Mouse (Mus musculus) liver, adult 2 months (tissue): ENCODE data around the gene Psmb1. TPM values are rescaled to one million over a fixed set of nuclear protein-coding genes. Genes with fewer than 3 reads are reported as not detected.
A peak's percentile ranks its signal among the peaks of the same experiment; 100 is the strongest.

Source experiments
- DNase-seq: peaks from one replicate; pipeline ENCODE4 v3.0.0-alpha.2; 2011; ENCODE audit warnings: low read depth, low spot score; ENCODE audit errors: extremely low read depth
- H3K27ac ChIP-seq: fragments of 200-500 bp; replicated peaks from 2 replicates; pipeline ENCODE4 v1.5.1; 2012; ENCODE audit warnings: low read depth, mild to moderate bottlenecking, control low read depth, inconsistent platforms, low read length; ENCODE audit not compliant: insufficient read depth
- H3K27me3 ChIP-seq: fragments of 200-500 bp; 2 replicates; pipeline ENCODE4 v1.6.1; 2012; ENCODE audit warnings: mild to moderate bottlenecking, moderate library complexity, low read length, inconsistent platforms; ENCODE audit not compliant: control insufficient read depth, insufficient read depth
- H3K36me3 ChIP-seq: fragments of 200-500 bp; 2 replicates; pipeline ENCODE4 v1.6.1; 2012; ENCODE audit warnings: low read length, inconsistent platforms; ENCODE audit not compliant: control insufficient read depth, insufficient read depth
- H3K4me1 ChIP-seq: fragments of 200-500 bp; 2 replicates; pipeline ENCODE4 v1.6.1; 2011; ENCODE audit warnings: low read length; ENCODE audit not compliant: control insufficient read depth, insufficient read depth
- H3K4me3 ChIP-seq: fragments of 200-500 bp; 2 replicates; pipeline ENCODE4 v1.5.1; 2011; ENCODE audit warnings: low read depth, mild to moderate bottlenecking, control low read depth, low read length, moderate library complexity; ENCODE audit not compliant: insufficient read depth
- H3K79me2 ChIP-seq: fragments of 200-500 bp; 2 replicates; pipeline ENCODE4 v1.6.1; 2012; ENCODE audit warnings: inconsistent platforms, mild to moderate bottlenecking, low read length, moderate library complexity; ENCODE audit not compliant: control insufficient read depth, insufficient read depth
- H3K9ac ChIP-seq: fragments of 200-500 bp; 2 replicates; pipeline ENCODE4 v1.6.1; 2012; ENCODE audit warnings: low read depth, mild to moderate bottlenecking, control low read depth, inconsistent platforms, low read length
- CTCF ChIP-seq: fragments of 200-500 bp; IDR thresholded peaks from 2 replicates; pipeline ENCODE4 v1.5.1; 2011; ENCODE audit warnings: low read depth, low read length, control low read depth
- POLR2A ChIP-seq: fragments of 200-500 bp; IDR thresholded peaks from 2 replicates; pipeline ENCODE4 v1.6.1; 2011; ENCODE audit warnings: low read length, control low read depth; ENCODE audit not compliant: insufficient read depth; ENCODE audit errors: extremely low read depth
- WGBS: fragments of 180-500 bp; shearing (Covaris S2); methylation state at CpG from one replicate; pipeline ENCODE4 v1.1.7; 2018; 5-methylcytosine and 5-hydroxymethylcytosine counted together
- polyA plus RNA-seq: library from polyadenylated mRNA; depleted of rRNA; stranded (reverse); fragments of >200 nt; gene quantifications from 2 replicates; pipeline ENCODE4 v1.2.3, GENCODE M21; 2012
- total RNA-seq: library from RNA; depleted of rRNA; stranded (reverse); fragments of >200 nt; gene quantifications from 2 replicates; pipeline ENCODE4 v1.2.3, GENCODE M21; 2014

Gene Psmb1
- total and polyA plus RNA-seq, 2 experiments, result 71.2 to 260 TPM

GRCm38 (mm10) chr17:15497882-15498752 is 1.4 kb downstream of the Psmb1 start:
- Histone ChIP-seq H3K27ac (peak overlapping the region; percentile 78), H3K9ac (peak overlapping the region; percentile 85), H3K4me1 (peaks cover 3% of the 10 kb centered on the region; the same call in 1 of the 2 replicates), H3K4me3 (peak overlapping the region; percentile 86), H3K27me3 (no peaks in the 10 kb centered on the region), H3K79me2 (peaks cover 13% of the 10 kb centered on the region; the same call in 1 of the 2 replicates), H3K36me3 (peaks cover 16% of the 10 kb centered on the region)
- TF ChIP-seq CTCF (no peak), POLR2A (peak; percentile 83; the same call in 1 of the 2 replicates)
- WGBS, result under 1% methylated on average over 50 of the region's 50 CpGs
- peak; percentile 81 for DNase-seq

GRCm38 (mm10) chr17:15490542-15490941 is 9.0 kb downstream of the Psmb1 start:
- peaks cover 4% of the 10 kb centered on the region; the same call in 1 of the 2 replicates for H3K79me2 ChIP-seq
- no peak for DNase-seq
- no peaks in the 10 kb centered on the region for H3K4me1 ChIP-seq
- H3K4me3 ChIP-seq, result no peak overlapping the region
- WGBS, result 84% methylated on average over 7 of the region's 7 CpGs
- H3K9ac ChIP-seq, result no peak overlapping the region
- H3K27me3 ChIP-seq, result no peaks in the 10 kb centered on the region
- TF ChIP-seq POLR2A, result no peak
- no peak for TF ChIP-seq CTCF
- H3K36me3 ChIP-seq, result peaks cover 47% of the 10 kb centered on the region
- no peak overlapping the region for H3K27ac ChIP-seq

- Histone ChIP-seq H3K4me3 (no peak overlapping the region), H3K27me3 (no peaks in the 10 kb centered on the region), H3K4me1 (no peaks in the 10 kb centered on the region), H3K36me3 (peaks cover 66% of the 10 kb centered on the region), H3K9ac (no peak overlapping the region), H3K79me2 (no peaks in the 10 kb centered on the region), H3K27ac (no peak overlapping the region)
- DNase-seq, result no peak
- 83% methylated on average over 4 of the region's 4 CpGs for WGBS
- peak; percentile 18; the same call in 1 of the 2 replicates for TF ChIP-seq CTCF
- TF ChIP-seq POLR2A, result no peak
Observed at GRCm38 (mm10) chr17:15472671-15473070, 26.9 kb downstream of the Psmb1 start.

GRCm38 (mm10) chr17:15467669-15468068 is 31.9 kb downstream of the Psmb1 start:
- TF ChIP-seq CTCF (peak; percentile 95), POLR2A (no peak)
- no peaks in the 10 kb centered on the region; the same call in 1 of the 2 replicates for H3K79me2 ChIP-seq
- H3K36me3 ChIP-seq, result peaks cover 25% of the 10 kb centered on the region; the same call in 1 of the 2 replicates
- no peak overlapping the region for H3K9ac ChIP-seq
- 13% methylated on average over 5 of the region's 5 CpGs for WGBS
- H3K4me3 ChIP-seq, result no peak overlapping the region
- no peaks in the 10 kb centered on the region for H3K27me3 ChIP-seq
- H3K4me1 ChIP-seq, result no peaks in the 10 kb centered on the region
- DNase-seq, result peak; percentile 53
- H3K27ac ChIP-seq, result no peak overlapping the region

GRCm38 (mm10) chr17:15461921-15462495 is 37.5 kb downstream of the Psmb1 start:
- H3K36me3 ChIP-seq, result peaks cover 3% of the 10 kb centered on the region; the same call in 1 of the 2 replicates
- H3K27me3 ChIP-seq, result no peaks in the 10 kb centered on the region
- DNase-seq, result no peak
- no peak overlapping the region for H3K4me3 ChIP-seq
- H3K27ac ChIP-seq, result no peak overlapping the region
- WGBS, result 91% methylated on average over 6 of the region's 6 CpGs
- no peak overlapping the region for H3K9ac ChIP-seq
- no peak for TF ChIP-seq POLR2A
- TF ChIP-seq CTCF, result no peak
- H3K4me1 ChIP-seq, result no peaks in the 10 kb centered on the region
- no peaks in the 10 kb centered on the region; the same call in 1 of the 2 replicates for H3K79me2 ChIP-seq
